Mouse (Mus musculus) G1E-ER4 (cell line): Measurements from ENCODE around the gene Fam71f2. TPM values are rescaled to one million over a fixed set of nuclear protein-coding genes. Genes with fewer than 3 reads are reported as not detected.

Experiments
- GATA1 ChIP-seq: IDR thresholded peaks from one replicate; pipeline ENCODE4 v1.8.0; 2012; ENCODE audit warnings: low read length, inconsistent platforms
- polyA plus RNA-seq: library from polyadenylated mRNA; stranded (reverse); fragments of >175 nt; gene quantifications from 2 replicates; pipeline ENCODE4 v1.2.3, GENCODE M21; 2012

Gene Fam71f2
- polyA plus RNA-seq, 1 experiment = 0.10 TPM

GRCm38 (mm10) chr6:29264456-29264781, 15.0 kb upstream of the Fam71f2 start:
- no peak for TF ChIP-seq GATA1

- TF ChIP-seq GATA1 = no peak
These were observed 12.5 kb upstream of the Fam71f2 start for GRCm38 (mm10) chr6:29266936-29267335.

GRCm38 (mm10) chr6:29269006-29269668, 10.3 kb upstream of the Fam71f2 start:
- TF ChIP-seq GATA1 = no peak

GRCm38 (mm10) chr6:29270961-29271360, 8.4 kb upstream of the Fam71f2 start:
- no peak for TF ChIP-seq GATA1

- no peak for TF ChIP-seq GATA1
These were observed 6.9 kb upstream of the Fam71f2 start, which contains the start of gene Hilpda for GRCm38 (mm10) chr6:29272312-29273072. Gene Hilpda, plus strand, starts transcription at chr6:29272488.

- TF ChIP-seq GATA1 = no peak
These were observed 2.6 kb upstream of the Fam71f2 start for GRCm38 (mm10) chr6:29276746-29277145.

- TF ChIP-seq GATA1 = no peak
These were observed 703 bp upstream of the Fam71f2 start for GRCm38 (mm10) chr6:29278513-29279267.

- TF ChIP-seq GATA1 = no peak
These were observed 1.3 kb downstream of the Fam71f2 start for GRCm38 (mm10) chr6:29280671-29281070.

GRCm38 (mm10) chr6:29286870-29287269, 7.5 kb downstream of the Fam71f2 start:
- no peak for TF ChIP-seq GATA1

GRCm38 (mm10) chr6:29287481-29287880, 8.1 kb downstream of the Fam71f2 start:
- TF ChIP-seq GATA1 = no peak

GRCm38 (mm10) chr6:29287944-29288343, 8.6 kb downstream of the Fam71f2 start:
- TF ChIP-seq GATA1 = no peak

- no peak for TF ChIP-seq GATA1
These were observed 9.3 kb downstream of the Fam71f2 start for GRCm38 (mm10) chr6:29288651-29289050.

- no peak for TF ChIP-seq GATA1
These were observed 19.7 kb downstream of the Fam71f2 start for GRCm38 (mm10) chr6:29299112-29299511.

- TF ChIP-seq GATA1 = no peak
These were observed 23.9 kb downstream of the Fam71f2 start for GRCm38 (mm10) chr6:29303251-29303650.

- TF ChIP-seq GATA1 = no peak
These were observed 24.3 kb downstream of the Fam71f2 start for GRCm38 (mm10) chr6:29303726-29304125.

- TF ChIP-seq GATA1 = no peak
These were observed 26.1 kb downstream of the Fam71f2 start for GRCm38 (mm10) chr6:29305462-29305861.
